Mouse (Mus musculus) brain, embryonic 14.5 days (tissue): ENCODE measurements around the gene Dusp1. TPM values are rescaled to one million over a fixed set of nuclear protein-coding genes. Genes with fewer than 3 reads are reported as not detected.
A peak's percentile ranks its signal among the peaks of the same experiment; 100 is the strongest.

Source experiments
- DNase-seq: peaks from one replicate; pipeline ENCODE4 v3.0.0-alpha.2; 2011; ENCODE audit warnings: low read depth
- CTCF ChIP-seq: fragments of 200-500 bp; IDR thresholded peaks from 2 replicates; pipeline ENCODE4 v1.5.1; 2012; ENCODE audit warnings: inconsistent platforms, mild to moderate bottlenecking, moderate library complexity, borderline replicate concordance; ENCODE audit not compliant: insufficient read depth, insufficient read length; ENCODE audit errors: extremely low read depth
- POLR2A ChIP-seq: fragments of 200-500 bp; IDR thresholded peaks from 2 replicates; pipeline ENCODE4 v1.6.1; 2012; ENCODE audit warnings: mild to moderate bottlenecking, inconsistent platforms, borderline replicate concordance; ENCODE audit not compliant: poor library complexity, insufficient read depth, insufficient read length, severe bottlenecking; ENCODE audit errors: extremely low read depth
- polyA plus RNA-seq: library from polyadenylated mRNA; depleted of rRNA; stranded (reverse); fragments of >200 nt; gene quantifications from 2 replicates; pipeline ENCODE4 v1.2.3, GENCODE M21; 2012

Gene Dusp1
- polyA plus RNA-seq, 1 experiment: 56.2 TPM

- no peak for DNase-seq
- no peak for TF ChIP-seq POLR2A
- no peak for TF ChIP-seq CTCF
These were observed 35.0 kb upstream of the Dusp1 start for GRCm38 (mm10) chr17:26596856-26597481.

DNA sequence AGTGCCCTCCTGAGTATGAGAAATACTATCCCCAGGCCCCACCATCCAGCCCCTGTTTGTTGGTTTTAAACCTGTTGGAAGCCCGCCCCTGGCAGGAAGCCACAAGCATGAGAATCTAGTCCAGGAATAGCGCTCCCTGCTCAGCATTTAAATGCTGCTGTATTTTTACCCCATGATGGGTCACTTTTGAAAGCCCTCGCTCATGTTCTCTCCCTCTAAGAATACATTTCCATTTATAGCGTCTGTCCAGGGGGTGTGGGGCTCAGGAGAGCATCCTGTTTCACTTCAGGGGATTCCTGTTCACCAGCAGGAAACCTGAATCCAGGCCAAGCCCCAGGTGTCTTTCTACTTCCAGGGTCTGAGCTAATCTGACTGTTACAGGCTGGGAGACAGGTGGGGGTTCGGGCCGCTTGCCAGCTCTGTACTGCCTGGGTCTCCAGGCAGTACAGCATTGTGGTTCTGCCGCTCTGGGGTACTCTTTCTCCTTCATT is 34.3 kb upstream of the Dusp1 start:
- TF ChIP-seq CTCF: no peak
- no peak for TF ChIP-seq POLR2A

DNA sequence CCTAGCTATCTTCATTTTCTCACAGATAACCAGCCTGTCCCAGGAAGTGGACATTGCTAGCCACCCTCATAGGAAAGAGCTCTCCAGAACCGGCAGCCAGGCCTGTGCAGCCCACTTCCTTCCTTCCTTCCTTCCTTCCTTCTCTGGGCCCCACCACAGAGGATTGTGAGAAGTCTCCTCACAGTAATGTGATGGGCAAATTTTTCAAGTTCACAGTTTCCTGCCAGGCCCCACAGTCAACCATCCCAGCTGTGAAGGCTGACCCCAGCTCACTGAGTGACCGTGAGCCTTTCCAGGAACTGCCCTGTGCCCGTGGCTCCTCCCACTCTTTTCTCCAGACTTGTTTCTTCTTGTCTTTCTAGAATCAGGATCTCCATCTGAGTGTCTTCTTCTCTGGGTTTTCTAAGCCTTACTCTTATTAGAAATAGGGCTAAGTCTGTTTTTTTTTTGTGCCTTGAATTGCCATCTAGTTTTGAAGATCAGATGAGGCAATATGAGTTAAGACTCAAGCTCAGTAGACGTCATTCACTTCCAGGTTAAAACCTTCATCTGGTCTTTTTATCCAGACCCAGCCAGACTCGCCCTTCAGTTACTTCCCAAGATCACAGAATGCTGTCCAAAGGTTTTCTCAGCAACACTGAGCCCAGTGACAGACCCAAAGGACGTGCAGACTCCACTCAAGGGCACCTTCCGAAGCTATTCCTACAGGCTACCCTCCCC is 33.7 kb upstream of the Dusp1 start:
- TF ChIP-seq POLR2A: no peak
- TF ChIP-seq CTCF: no peak
- DNase-seq: no peak

More for the DNA sequence above, 34.3 kb upstream of the Dusp1 start:
- peak; percentile 73 for DNase-seq

- no peak for DNase-seq
- no peak for TF ChIP-seq POLR2A
- no peak for TF ChIP-seq CTCF
These were observed 33.0 kb upstream of the Dusp1 start for GRCm38 (mm10) chr17:26594958-26595357.

DNA sequence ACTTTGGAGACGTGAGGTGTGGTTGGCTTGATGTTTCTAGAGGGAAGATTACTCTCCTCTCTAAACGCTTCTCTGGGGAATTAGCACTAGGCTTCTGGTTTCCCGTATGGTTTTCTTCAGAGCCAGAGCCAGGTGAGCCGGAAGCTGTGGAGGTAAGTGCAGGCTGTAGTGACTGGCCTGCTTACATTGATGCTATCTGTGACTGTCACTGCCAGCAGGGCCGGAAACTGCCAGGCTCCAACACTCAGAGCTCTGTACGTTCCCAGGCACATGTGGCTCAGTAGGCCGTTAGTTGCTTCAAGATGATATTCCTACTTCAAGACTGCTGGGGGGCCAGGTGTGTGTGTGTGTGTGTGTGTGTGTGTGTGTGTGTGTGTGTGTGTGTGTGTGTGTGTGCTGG is 32.2 kb upstream of the Dusp1 start:
- DNase-seq: no peak
- TF ChIP-seq CTCF (no peak), POLR2A (no peak)

DNA sequence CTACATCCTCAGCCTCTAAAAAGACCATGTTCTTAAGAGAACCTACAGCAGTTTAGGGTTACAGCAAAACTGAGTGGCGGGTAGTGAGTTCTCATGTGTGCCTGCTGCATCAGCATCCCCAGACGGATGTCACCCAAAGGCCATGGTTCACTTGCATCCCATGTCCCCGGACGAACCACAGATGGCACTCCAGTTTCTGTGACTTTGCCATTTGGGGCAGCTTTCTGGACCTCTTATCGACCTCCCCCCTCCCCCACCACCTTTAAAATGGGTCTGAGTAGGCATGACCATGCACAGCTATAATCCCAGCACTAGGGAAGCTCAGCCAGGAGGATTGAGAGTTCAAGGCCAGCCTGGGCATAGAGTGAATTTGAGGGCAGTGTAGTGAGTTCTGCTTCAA is 31.3 kb upstream of the Dusp1 start:
- no peak for DNase-seq
- no peak for TF ChIP-seq POLR2A
- TF ChIP-seq CTCF: no peak

GRCm38 (mm10) chr17:26592510-26592909 is 30.6 kb upstream of the Dusp1 start:
- no peak for TF ChIP-seq CTCF
- no peak for TF ChIP-seq POLR2A
- no peak for DNase-seq

DNA sequence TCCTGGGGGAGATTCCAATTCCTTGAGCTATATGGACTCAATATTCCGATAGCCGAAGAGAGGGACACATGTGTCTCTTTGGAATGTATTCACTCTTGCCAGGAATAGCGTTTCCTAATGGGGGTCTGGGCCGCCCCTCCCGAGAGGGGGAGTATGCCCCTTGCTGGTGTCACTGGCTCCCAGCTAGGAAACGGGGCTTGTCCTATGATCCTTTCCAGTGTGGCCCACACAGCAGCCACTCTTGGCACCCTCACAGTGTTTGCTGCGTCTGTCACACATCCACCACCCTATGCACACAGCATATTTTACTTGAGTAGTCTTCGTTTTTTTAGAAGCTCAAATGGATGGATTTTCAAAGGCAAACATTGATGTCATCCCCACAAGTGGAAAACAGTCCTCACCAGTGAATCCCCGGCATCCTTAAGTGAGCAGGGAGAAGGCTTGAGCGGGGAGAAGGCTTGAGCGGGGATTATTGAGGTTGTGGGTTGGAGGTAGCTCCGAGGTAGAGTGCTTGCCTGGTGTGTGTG is 26.1 kb upstream of the Dusp1 start:
- DNase-seq: no peak
- TF ChIP-seq CTCF (no peak), POLR2A (no peak)

GRCm38 (mm10) chr17:26584558-26585136 is 22.7 kb upstream of the Dusp1 start:
- DNase-seq: peak; percentile 67

GRCm38 (mm10) chr17:26584063-26584462 is 22.1 kb upstream of the Dusp1 start:
- no peak for DNase-seq
- TF ChIP-seq POLR2A (no peak), CTCF (no peak)

More at GRCm38 (mm10) chr17:26584558-26585136, 22.7 kb upstream of the Dusp1 start:
- no peak for TF ChIP-seq POLR2A

GRCm38 (mm10) chr17:26583606-26584005 is 21.7 kb upstream of the Dusp1 start:
- TF ChIP-seq CTCF (no peak), POLR2A (no peak)
- DNase-seq: no peak

- no peak for TF ChIP-seq CTCF
- no peak for DNase-seq
These were observed 21.1 kb upstream of the Dusp1 start for GRCm38 (mm10) chr17:26583056-26583455.

GRCm38 (mm10) chr17:26582297-26582696 is 20.4 kb upstream of the Dusp1 start:
- DNase-seq: peak; percentile 36
- TF ChIP-seq POLR2A (no peak), CTCF (no peak)
